Mouse (Mus musculus) neural tube, embryonic 13.5 days (tissue): ENCODE data around the gene Gabrb1. TPM values are rescaled to one million over a fixed set of nuclear protein-coding genes. Genes with fewer than 3 reads are reported as not detected.

Experiments
- ATAC-seq: fragments of 200-750 bp; cut with Nextera tagmentation; 2 replicates; pipeline ENCODE4 v1.8.0; 2017; ENCODE audit warnings: low read depth, mild to moderate bottlenecking, moderate TSS enrichment, moderate library complexity
- H3K27ac ChIP-seq: fragments of 300-500 bp; sonication (generic); replicated peaks from 2 replicates; pipeline ENCODE4 v1.5.1; 2015; ENCODE audit warnings: moderate library complexity, mild to moderate bottlenecking, inconsistent platforms
- H3K27me3 ChIP-seq: fragments of 300-500 bp; sonication (generic); 2 replicates; pipeline ENCODE4 v1.6.1; 2015; ENCODE audit warnings: mild to moderate bottlenecking, inconsistent platforms
- H3K36me3 ChIP-seq: fragments of 300-500 bp; sonication (generic); 2 replicates; pipeline ENCODE4 v1.6.1; 2015; ENCODE audit warnings: mild to moderate bottlenecking, inconsistent platforms
- H3K4me1 ChIP-seq: fragments of 300-500 bp; sonication (generic); replicated peaks from 2 replicates; pipeline ENCODE4 v1.6.1; 2015; ENCODE audit warnings: inconsistent platforms
- H3K4me2 ChIP-seq: fragments of 300-500 bp; sonication (generic); 2 replicates; pipeline ENCODE4 v1.6.1; 2015; ENCODE audit warnings: inconsistent platforms, mild to moderate bottlenecking, moderate library complexity
- H3K4me3 ChIP-seq: fragments of 300-500 bp; sonication (generic); 2 replicates; pipeline ENCODE4 v1.5.1; 2015; ENCODE audit warnings: mild to moderate bottlenecking, inconsistent platforms
- H3K9ac ChIP-seq: fragments of 300-500 bp; sonication (generic); 2 replicates; pipeline ENCODE4 v1.6.1; 2015; ENCODE audit warnings: moderate library complexity, mild to moderate bottlenecking, inconsistent platforms
- H3K9me3 ChIP-seq: fragments of 300-500 bp; sonication (generic); 2 replicates; pipeline ENCODE4 v1.6.1; 2016; ENCODE audit warnings: inconsistent platforms
- WGBS: fragments of 180-500 bp; shearing (Covaris S2); methylation state at CpG from one replicate; pipeline ENCODE4 v1.1.7; 2015; 5-methylcytosine and 5-hydroxymethylcytosine counted together
- polyA plus RNA-seq: library from polyadenylated mRNA; unstranded; fragments of >200 nt; fragmentation: Nextera tagmentation; extraction: Ambion mirVana; gene quantifications from 2 replicates; pipeline ENCODE4 v1.2.1, GENCODE M21; 2015

Gabrb1 gene
- polyA plus RNA-seq, 1 experiment from 2014 or later: 8.7 TPM

GRCm38 (mm10) chr5:71700468-71701272 lies 42.8 kb downstream of the Gabrb1 start:
- Histone ChIP-seq H3K27ac (no peak overlapping the region), H3K36me3 (no peaks in the 10 kb centered on the region), H3K4me1 (peaks cover 17% of the 10 kb centered on the region), H3K4me3 (peak overlapping the region; percentile 54), H3K4me2 (peak overlapping the region; percentile 92), H3K9me3 (no peaks in the 10 kb centered on the region), H3K9ac (peak overlapping the region; percentile 71), H3K27me3 (no peaks in the 10 kb centered on the region)
- under 1% methylated on average over 44 of the region's 46 CpGs for WGBS
- ATAC-seq: peak; percentile 93

- Histone ChIP-seq H3K27ac (no peak overlapping the region), H3K4me2 (peak overlapping the region; percentile 92), H3K27me3 (no peaks in the 10 kb centered on the region), H3K4me3 (peak overlapping the region; percentile 54), H3K36me3 (no peaks in the 10 kb centered on the region), H3K9ac (peak overlapping the region; percentile 71), H3K4me1 (peaks cover 17% of the 10 kb centered on the region), H3K9me3 (no peaks in the 10 kb centered on the region)
- WGBS: 3% methylated on average over 6 of the region's 6 CpGs
- ATAC-seq: no peak; the same call in 1 of the 2 replicates
Observed at GRCm38 (mm10) chr5:71701273-71701614, 43.3 kb downstream of the Gabrb1 start.

GRCm38 (mm10) chr5:71732931-71733792 lies 75.2 kb downstream of the Gabrb1 start:
- no peak overlapping the region for H3K4me3 ChIP-seq
- no peak overlapping the region for H3K9ac ChIP-seq
- WGBS: 37% methylated on average over 8 of the region's 8 CpGs
- H3K27me3 ChIP-seq: no peaks in the 10 kb centered on the region
- H3K36me3 ChIP-seq: no peaks in the 10 kb centered on the region
- H3K9me3 ChIP-seq: no peaks in the 10 kb centered on the region
- peaks cover 5% of the 10 kb centered on the region; the same call in 1 of the 2 replicates for H3K4me1 ChIP-seq
- peak; percentile 61; the same call in 1 of the 2 replicates for ATAC-seq
- no peak overlapping the region for H3K27ac ChIP-seq
- H3K4me2 ChIP-seq: no peak overlapping the region

GRCm38 (mm10) chr5:71747411-71747810 lies 89.5 kb downstream of the Gabrb1 start:
- 98% methylated on average over 2 of the region's 2 CpGs for WGBS
- H3K4me1 ChIP-seq: no peaks in the 10 kb centered on the region
- H3K4me3 ChIP-seq: no peak overlapping the region
- H3K27ac ChIP-seq: no peak overlapping the region
- H3K27me3 ChIP-seq: no peaks in the 10 kb centered on the region
- no peaks in the 10 kb centered on the region for H3K36me3 ChIP-seq
- H3K9me3 ChIP-seq: no peaks in the 10 kb centered on the region
- no peak for ATAC-seq
- no peak overlapping the region for H3K9ac ChIP-seq
- no peak overlapping the region for H3K4me2 ChIP-seq

- no peak overlapping the region for H3K9ac ChIP-seq
- H3K27ac ChIP-seq: no peak overlapping the region
- H3K27me3 ChIP-seq: no peaks in the 10 kb centered on the region
- H3K36me3 ChIP-seq: no peaks in the 10 kb centered on the region
- no peak for ATAC-seq
- 77% methylated on average over 5 of the region's 5 CpGs for WGBS
- H3K4me1 ChIP-seq: no peaks in the 10 kb centered on the region
- H3K4me2 ChIP-seq: no peak overlapping the region
- H3K4me3 ChIP-seq: no peak overlapping the region
- H3K9me3 ChIP-seq: no peaks in the 10 kb centered on the region
Observed at GRCm38 (mm10) chr5:71753966-71754365, 96.1 kb downstream of the Gabrb1 start.

- Histone ChIP-seq H3K9ac (no peak overlapping the region), H3K4me1 (no peaks in the 10 kb centered on the region), H3K27me3 (no peaks in the 10 kb centered on the region), H3K36me3 (no peaks in the 10 kb centered on the region), H3K9me3 (no peaks in the 10 kb centered on the region), H3K27ac (no peak overlapping the region), H3K4me3 (no peak overlapping the region), H3K4me2 (no peak overlapping the region)
- no peak for ATAC-seq
- WGBS: 93% methylated on average over 6 of the region's 6 CpGs
Observed at GRCm38 (mm10) chr5:71761105-71761504, 103.2 kb downstream of the Gabrb1 start.

- Histone ChIP-seq H3K9me3 (no peaks in the 10 kb centered on the region), H3K27me3 (no peaks in the 10 kb centered on the region), H3K4me2 (no peak overlapping the region), H3K4me3 (no peak overlapping the region), H3K36me3 (no peaks in the 10 kb centered on the region), H3K9ac (no peak overlapping the region), H3K27ac (no peak overlapping the region), H3K4me1 (no peaks in the 10 kb centered on the region)
- ATAC-seq: no peak
- 93% methylated on average over 2 of the region's 2 CpGs for whole genome bisulfite sequencing
Observed at GRCm38 (mm10) chr5:71781514-71782179, 123.7 kb downstream of the Gabrb1 start.

GRCm38 (mm10) chr5:71822862-71823261 lies 164.9 kb downstream of the Gabrb1 start:
- Histone ChIP-seq H3K4me1 (no peaks in the 10 kb centered on the region), H3K4me3 (no peak overlapping the region), H3K9me3 (no peaks in the 10 kb centered on the region), H3K27ac (no peak overlapping the region), H3K9ac (no peak overlapping the region), H3K4me2 (no peak overlapping the region), H3K36me3 (no peaks in the 10 kb centered on the region), H3K27me3 (no peaks in the 10 kb centered on the region)
- WGBS: 33% methylated on average over 1 of the region's 1 CpGs
- no peak for ATAC-seq

- ATAC-seq: no peak
- H3K4me1 ChIP-seq: no peaks in the 10 kb centered on the region
- no peak overlapping the region for H3K9ac ChIP-seq
- H3K27ac ChIP-seq: no peak overlapping the region
- no peak overlapping the region for H3K4me2 ChIP-seq
- H3K4me3 ChIP-seq: no peak overlapping the region
- H3K9me3 ChIP-seq: no peaks in the 10 kb centered on the region
- no peaks in the 10 kb centered on the region for H3K36me3 ChIP-seq
- no peaks in the 10 kb centered on the region for H3K27me3 ChIP-seq
Observed at GRCm38 (mm10) chr5:71828342-71828741, 170.4 kb downstream of the Gabrb1 start.

GRCm38 (mm10) chr5:71828996-71829395 lies 171.1 kb downstream of the Gabrb1 start:
- Histone ChIP-seq H3K9ac (no peak overlapping the region), H3K36me3 (no peaks in the 10 kb centered on the region), H3K27ac (no peak overlapping the region), H3K4me1 (no peaks in the 10 kb centered on the region), H3K4me2 (no peak overlapping the region), H3K9me3 (no peaks in the 10 kb centered on the region), H3K27me3 (no peaks in the 10 kb centered on the region), H3K4me3 (no peak overlapping the region)
- no peak for ATAC-seq
- 71% methylated on average over 1 of the region's 1 CpGs for WGBS

- Histone ChIP-seq H3K36me3 (no peaks in the 10 kb centered on the region), H3K9ac (no peak overlapping the region), H3K4me1 (no peaks in the 10 kb centered on the region), H3K27me3 (no peaks in the 10 kb centered on the region), H3K9me3 (no peaks in the 10 kb centered on the region), H3K27ac (no peak overlapping the region), H3K4me3 (no peak overlapping the region), H3K4me2 (no peak overlapping the region)
- no peak for ATAC-seq
- 86% methylated on average over 2 of the region's 2 CpGs for WGBS
Observed at GRCm38 (mm10) chr5:71830342-71830741, 172.4 kb downstream of the Gabrb1 start.

GRCm38 (mm10) chr5:71842241-71842640 lies 184.3 kb downstream of the Gabrb1 start:
- Histone ChIP-seq H3K9ac (no peak overlapping the region), H3K36me3 (no peaks in the 10 kb centered on the region), H3K4me2 (no peak overlapping the region), H3K9me3 (no peaks in the 10 kb centered on the region), H3K27ac (no peak overlapping the region), H3K27me3 (no peaks in the 10 kb centered on the region), H3K4me3 (no peak overlapping the region), H3K4me1 (no peaks in the 10 kb centered on the region)
- ATAC-seq: no peak
